Mouse (Mus musculus) intestine, embryonic 16.5 days (tissue): ENCODE data around the gene Tmem9b. TPM values are rescaled to one million over a fixed set of nuclear protein-coding genes. Genes with fewer than 3 reads are reported as not detected.

ENCODE experiments used
- ATAC-seq: fragments of 200-750 bp; cut with Nextera tagmentation; 2 replicates; pipeline ENCODE4 v1.8.0; 2017; ENCODE audit warnings: moderate TSS enrichment, moderate library complexity
- H3K27ac ChIP-seq: fragments of 300-500 bp; sonication (generic); 2 replicates; pipeline ENCODE4 v1.5.1; 2014; ENCODE audit warnings: mild to moderate bottlenecking, low read length
- H3K27me3 ChIP-seq: fragments of 300-500 bp; sonication (generic); replicated peaks from 2 replicates; pipeline ENCODE4 v1.6.1; 2014; ENCODE audit warnings: low read length, control low read depth, mixed read lengths; ENCODE audit not compliant: control insufficient read depth, insufficient read depth
- H3K36me3 ChIP-seq: fragments of 300-500 bp; sonication (generic); 2 replicates; pipeline ENCODE4 v1.6.1; 2014; ENCODE audit warnings: low read length, control low read depth; ENCODE audit not compliant: control insufficient read depth, insufficient read depth
- H3K4me1 ChIP-seq: fragments of 300-500 bp; sonication (generic); 2 replicates; pipeline ENCODE4 v1.6.1; 2014; ENCODE audit warnings: low read length, control low read depth, mixed read lengths; ENCODE audit not compliant: control insufficient read depth, insufficient read depth
- H3K4me2 ChIP-seq: fragments of 300-500 bp; sonication (generic); 2 replicates; pipeline ENCODE4 v1.6.1; 2014; ENCODE audit warnings: low read depth, low read length, control low read depth
- H3K4me3 ChIP-seq: fragments of 300-500 bp; sonication (generic); 2 replicates; pipeline ENCODE4 v1.5.1; 2014; ENCODE audit warnings: mild to moderate bottlenecking, low read length
- H3K9ac ChIP-seq: fragments of 300-500 bp; sonication (generic); 2 replicates; pipeline ENCODE4 v1.6.1; 2014; ENCODE audit warnings: low read depth, low read length
- H3K9me3 ChIP-seq: fragments of 300-500 bp; sonication (generic); 2 replicates; pipeline ENCODE4 v1.6.1; 2016; ENCODE audit warnings: low read length, control low read depth; ENCODE audit not compliant: control insufficient read depth
- WGBS: fragments of 180-500 bp; shearing (Covaris S2); extraction: QIAGEN DNeasy Blood & Tissue Kit; methylation state at CpG from one replicate; pipeline ENCODE4 v1.1.7; 2014; 5-methylcytosine and 5-hydroxymethylcytosine counted together
- polyA plus RNA-seq: library from polyadenylated mRNA; unstranded; fragments of >200 nt; fragmentation: Nextera tagmentation; extraction: Ambion mirVana; gene quantifications from 2 replicates; pipeline ENCODE4 v1.2.1, GENCODE M21; 2015

Tmem9b gene
- polyA plus RNA-seq, 1 experiment from 2014 or later, result 80.7 TPM

DNA sequence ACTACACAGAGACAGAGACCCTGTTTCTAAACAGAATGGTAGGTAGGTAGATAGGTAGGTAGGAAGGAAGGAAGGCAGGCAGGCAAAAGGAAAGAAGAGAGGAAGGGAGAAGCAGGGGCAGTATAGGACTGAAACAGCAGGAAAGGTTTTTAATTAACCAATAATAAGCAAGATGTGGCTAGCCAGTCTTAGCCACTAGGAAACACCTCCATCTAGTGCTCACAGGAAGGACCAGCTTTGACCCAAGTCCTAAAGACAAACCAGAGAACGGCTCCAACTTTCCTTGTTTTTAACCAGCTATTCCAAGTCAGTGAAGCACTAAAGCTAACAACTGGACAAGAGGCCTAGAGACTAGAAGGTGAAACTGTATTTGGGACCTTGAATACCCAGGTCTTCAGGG lies 4.9 kb downstream of the Tmem9b start:
- no peaks in the 10 kb centered on the region for H3K4me1 ChIP-seq
- H3K9me3 ChIP-seq, result no peaks in the 10 kb centered on the region
- 35% methylated on average over 1 of the region's 1 CpGs for WGBS
- no peaks in the 10 kb centered on the region for H3K27me3 ChIP-seq
- no peak for ATAC-seq
- no peak overlapping the region for H3K4me2 ChIP-seq
- H3K9ac ChIP-seq, result no peak overlapping the region
- H3K27ac ChIP-seq, result no peak overlapping the region
- no peak overlapping the region for H3K4me3 ChIP-seq
- peaks cover 3% of the 10 kb centered on the region for H3K36me3 ChIP-seq

DNA sequence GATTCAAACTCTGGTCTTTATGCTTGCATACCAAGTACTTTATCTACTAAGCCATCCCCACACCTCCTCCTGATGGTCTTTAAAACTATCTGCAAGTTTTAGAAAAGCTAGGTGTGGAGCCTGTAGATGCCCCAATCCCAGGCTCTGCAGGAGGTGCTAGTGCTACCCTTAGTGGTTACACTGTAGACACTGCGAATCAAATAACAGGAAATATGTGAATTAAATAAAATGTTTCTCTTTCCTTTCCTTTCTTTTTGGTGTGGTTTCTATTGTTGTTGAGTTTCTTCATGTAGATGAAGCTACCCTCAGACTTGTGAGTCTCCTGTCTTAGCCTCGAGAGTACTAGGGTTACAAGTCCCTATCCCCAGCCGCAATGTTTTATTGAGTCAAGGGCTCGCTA lies 11.0 kb downstream of the Tmem9b start:
- no peak overlapping the region for H3K4me3 ChIP-seq
- WGBS, result 90% methylated on average over 4 of the region's 4 CpGs
- H3K9me3 ChIP-seq, result no peaks in the 10 kb centered on the region
- H3K9ac ChIP-seq, result no peak overlapping the region
- H3K36me3 ChIP-seq, result peaks cover 3% of the 10 kb centered on the region
- ATAC-seq, result no peak
- H3K4me2 ChIP-seq, result no peak overlapping the region
- H3K27me3 ChIP-seq, result no peaks in the 10 kb centered on the region
- no peak overlapping the region for H3K27ac ChIP-seq
- H3K4me1 ChIP-seq, result no peaks in the 10 kb centered on the region

GRCm38 (mm10) chr7:109741060-109741459 lies 11.6 kb downstream of the Tmem9b start:
- Histone ChIP-seq H3K27me3 (no peaks in the 10 kb centered on the region), H3K4me3 (no peak overlapping the region), H3K4me2 (no peak overlapping the region), H3K9ac (no peak overlapping the region), H3K27ac (no peak overlapping the region), H3K36me3 (peaks cover 6% of the 10 kb centered on the region; the same call in 1 of the 2 replicates), H3K9me3 (no peaks in the 10 kb centered on the region), H3K4me1 (no peaks in the 10 kb centered on the region)
- no peak for ATAC-seq
- 97% methylated on average over 1 of the region's 1 CpGs for WGBS

DNA sequence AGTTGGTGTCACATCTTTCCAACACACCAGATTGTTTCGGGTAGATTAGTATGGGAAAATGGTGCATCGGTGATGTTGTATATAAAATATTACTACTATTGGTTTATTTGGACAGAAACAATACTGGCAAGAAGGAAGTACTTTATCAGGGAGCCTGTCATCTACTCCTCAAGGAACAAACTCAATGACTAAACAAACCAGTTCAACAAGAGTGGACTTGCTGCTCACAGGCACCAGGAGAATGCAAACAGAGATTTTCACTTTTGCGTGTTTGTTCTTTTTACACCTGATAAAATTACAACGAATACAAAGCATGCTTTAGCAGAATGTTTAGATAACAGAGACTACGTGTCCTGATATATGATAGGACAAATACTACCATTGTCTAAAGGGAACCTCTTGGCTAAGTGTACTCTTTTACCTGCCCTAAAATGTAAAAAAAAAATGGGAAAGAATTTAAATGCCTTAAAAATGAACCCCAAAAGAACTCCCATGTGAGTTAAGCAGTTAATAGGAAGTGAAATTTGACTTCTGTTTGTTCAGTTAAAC lies 12.8 kb downstream of the Tmem9b start:
- Histone ChIP-seq H3K9me3 (no peaks in the 10 kb centered on the region), H3K36me3 (0 out of 2 replicates have a peak, but pooled peaks cover 3% of the 10 kb centered on the region), H3K4me2 (no peak overlapping the region), H3K4me3 (no peak overlapping the region), H3K9ac (no peak overlapping the region), H3K4me1 (no peaks in the 10 kb centered on the region), H3K27ac (no peak overlapping the region), H3K27me3 (no peaks in the 10 kb centered on the region)
- peak; percentile 77; the same call in 1 of the 2 replicates for ATAC-seq
- WGBS, result 46% methylated on average over 5 of the region's 5 CpGs

DNA sequence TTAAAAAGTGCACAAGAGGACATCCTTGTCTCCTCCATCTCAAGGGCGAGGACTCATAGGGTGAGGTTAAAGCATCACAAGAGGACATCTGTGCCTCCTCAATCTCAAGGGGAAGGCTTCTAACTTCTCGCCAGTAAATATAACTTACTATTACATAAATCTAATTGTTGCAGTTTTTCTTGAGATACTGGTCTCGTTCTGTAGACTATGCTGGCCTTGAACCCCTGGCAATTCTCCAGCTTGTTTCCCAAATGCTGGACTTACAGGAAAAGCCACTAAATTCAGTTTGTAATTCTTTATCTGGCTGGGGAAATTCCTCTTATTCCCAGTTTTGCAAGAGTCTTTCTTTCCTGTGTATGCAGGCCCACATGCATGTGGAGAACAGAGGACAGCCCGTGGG lies 17.9 kb downstream of the Tmem9b start:
- H3K4me1 ChIP-seq, result 0 out of 2 replicates have a peak, but pooled peaks cover 3% of the 10 kb centered on the region
- 0 out of 2 replicates have a peak, but pooled peaks cover 3% of the 10 kb centered on the region for H3K36me3 ChIP-seq
- H3K4me3 ChIP-seq, result no peak overlapping the region
- H3K4me2 ChIP-seq, result no peak overlapping the region
- no peak for ATAC-seq
- no peaks in the 10 kb centered on the region for H3K9me3 ChIP-seq
- no peak overlapping the region for H3K27ac ChIP-seq
- H3K27me3 ChIP-seq, result no peaks in the 10 kb centered on the region
- H3K9ac ChIP-seq, result no peak overlapping the region
- WGBS, result 70% methylated on average over 4 of the region's 4 CpGs

- H3K36me3 ChIP-seq, result 0 out of 2 replicates have a peak, but pooled peaks cover 1% of the 10 kb centered on the region
- no peak within 1 kb of the TSS for H3K9ac ChIP-seq
- H3K27me3 ChIP-seq, result no peaks in the 10 kb centered on the region
- 0 out of 2 replicates have a peak, but pooled peaks cover 3% of the 10 kb centered on the region for H3K4me1 ChIP-seq
- no peak for ATAC-seq
- H3K4me2 ChIP-seq, result no peak within 1 kb of the TSS
- H3K4me3 ChIP-seq, result no peak within 1 kb of the TSS
- H3K9me3 ChIP-seq, result no peaks in the 10 kb centered on the region
- 86% methylated on average over 5 of the region's 5 CpGs for WGBS
- no peak within 1 kb of the TSS for H3K27ac ChIP-seq
Observed at GRCm38 (mm10) chr7:109731626-109732025, 21.0 kb downstream of the Tmem9b start, which contains the start of gene Ascl3. Ascl3 (minus strand) TSS chr7:109731726.

- Histone ChIP-seq H3K27ac (no peak within 1 kb of the TSS), H3K9me3 (no peaks in the 10 kb centered on the region; the same call in 1 of the 2 replicates), H3K27me3 (no peaks in the 10 kb centered on the region), H3K4me2 (no peak within 1 kb of the TSS), H3K4me1 (no peaks in the 10 kb centered on the region), H3K36me3 (no peaks in the 10 kb centered on the region), H3K9ac (no peak within 1 kb of the TSS), H3K4me3 (no peak within 1 kb of the TSS)
- WGBS, result 91% methylated on average over 5 of the region's 5 CpGs
- ATAC-seq, result no peak
Observed at GRCm38 (mm10) chr7:109723697-109724096, 29.0 kb downstream of the Tmem9b start, which contains the start of gene BC051019. BC051019 (minus strand) TSS chr7:109723850.

- 84% methylated on average over 8 of the region's 8 CpGs for WGBS
- ATAC-seq, result no peak
- H3K4me3 ChIP-seq, result no peak overlapping the region
- no peak overlapping the region for H3K4me2 ChIP-seq
- no peak overlapping the region for H3K27ac ChIP-seq
- no peaks in the 10 kb centered on the region for H3K4me1 ChIP-seq
- H3K36me3 ChIP-seq, result no peaks in the 10 kb centered on the region
- no peaks in the 10 kb centered on the region for H3K27me3 ChIP-seq
- no peaks in the 10 kb centered on the region; the same call in 1 of the 2 replicates for H3K9me3 ChIP-seq
- H3K9ac ChIP-seq, result no peak overlapping the region
Observed at GRCm38 (mm10) chr7:109723114-109723513, 29.6 kb downstream of the Tmem9b start.

GRCm38 (mm10) chr7:109722618-109723017 lies 30.1 kb downstream of the Tmem9b start:
- ATAC-seq, result no peak
- Histone ChIP-seq H3K4me2 (no peak overlapping the region), H3K27ac (no peak overlapping the region), H3K9ac (no peak overlapping the region), H3K27me3 (no peaks in the 10 kb centered on the region), H3K4me1 (no peaks in the 10 kb centered on the region), H3K4me3 (no peak overlapping the region), H3K36me3 (no peaks in the 10 kb centered on the region), H3K9me3 (no peaks in the 10 kb centered on the region; the same call in 1 of the 2 replicates)
- 99% methylated on average over 2 of the region's 2 CpGs for WGBS

DNA sequence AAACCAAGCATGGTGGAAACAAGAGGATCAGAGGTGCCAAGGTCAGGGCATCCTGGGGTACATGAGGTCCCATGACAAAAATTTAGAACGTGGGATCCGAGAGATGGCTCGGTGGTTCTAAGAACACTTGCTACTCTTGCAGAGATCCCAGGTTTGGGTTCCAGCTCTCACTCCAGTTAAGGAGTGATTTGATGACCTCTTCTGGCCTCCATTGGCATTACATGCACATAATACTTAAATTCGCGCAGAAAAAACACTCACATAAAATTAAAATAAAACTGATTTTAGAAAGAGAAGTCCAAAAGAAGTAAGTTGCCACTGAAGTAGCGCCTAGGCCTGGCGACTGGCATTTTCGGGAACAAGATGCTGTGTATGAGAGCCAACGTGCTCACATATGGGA lies 33.4 kb downstream of the Tmem9b start:
- no peak overlapping the region for H3K4me2 ChIP-seq
- H3K36me3 ChIP-seq, result no peaks in the 10 kb centered on the region
- H3K4me1 ChIP-seq, result no peaks in the 10 kb centered on the region
- 65% methylated on average over 9 of the region's 9 CpGs for WGBS
- no peak for ATAC-seq
- no peak overlapping the region for H3K4me3 ChIP-seq
- H3K9ac ChIP-seq, result no peak overlapping the region
- H3K27ac ChIP-seq, result no peak overlapping the region
- H3K9me3 ChIP-seq, result no peaks in the 10 kb centered on the region; the same call in 1 of the 2 replicates
- no peaks in the 10 kb centered on the region for H3K27me3 ChIP-seq
